Mouse (Mus musculus) heart, adult 2 months (tissue): Measurements from ENCODE around the gene 9530077C05Rik.

Source experiments
- CTCF ChIP-seq: fragments of 200-600 bp; IDR thresholded peaks from 2 replicates; pipeline ENCODE4 v1.8.1; 2022; ENCODE audit warnings: antibody characterized with exemption, mild to moderate bottlenecking, moderate library complexity
- EP300 ChIP-seq: fragments of 200-500 bp; IDR thresholded peaks from 2 replicates; pipeline ENCODE4 v1.6.1; 2011; ENCODE audit warnings: low read depth, low read length, control low read depth; ENCODE audit not compliant: insufficient read depth
- POLR2A ChIP-seq: fragments of 200-500 bp; IDR thresholded peaks from 2 replicates; pipeline ENCODE4 v1.6.1; 2011; ENCODE audit warnings: mild to moderate bottlenecking, low read depth, low read length, control low read depth; ENCODE audit not compliant: insufficient read depth

DNA sequence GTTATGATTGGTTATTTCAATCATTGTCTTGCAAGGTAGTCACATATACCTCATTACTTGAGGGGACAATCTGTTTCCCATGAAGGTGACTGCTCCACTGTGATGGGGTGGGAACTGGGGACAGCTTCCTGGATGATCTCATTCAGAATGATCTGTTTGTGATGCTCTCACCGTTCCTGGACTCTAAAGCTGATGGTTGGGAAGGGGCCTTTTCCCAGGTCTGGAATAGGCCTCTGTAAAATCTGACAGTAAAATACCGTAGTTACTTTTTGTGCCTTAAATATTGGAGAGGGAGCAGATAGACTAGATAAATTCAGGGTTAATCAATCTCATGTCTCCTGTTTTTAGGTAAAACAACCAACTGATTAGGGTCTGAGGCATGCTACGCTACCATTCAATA lies 58.3 kb downstream of the 9530077C05Rik start, which contains the start of gene Rp9:
- TF ChIP-seq CTCF (no peak), POLR2A (no peak), EP300 (no peak)
